Mouse (Mus musculus): ENCODE data around the gene Nbeal1. TPM values are rescaled to one million over a fixed set of nuclear protein-coding genes. Genes with fewer than 3 reads are reported as not detected.
"Not testable (repeated sequence)": the region's sequence is repeated elsewhere in the genome, so short reads cannot be mapped to it uniquely, and the experiment has no call there.

The Nbeal1 gene
- total RNA-seq (2022) = 10 to 100 TPM; 24.7 to 29.0 (median 27.4) TPM

DNA sequence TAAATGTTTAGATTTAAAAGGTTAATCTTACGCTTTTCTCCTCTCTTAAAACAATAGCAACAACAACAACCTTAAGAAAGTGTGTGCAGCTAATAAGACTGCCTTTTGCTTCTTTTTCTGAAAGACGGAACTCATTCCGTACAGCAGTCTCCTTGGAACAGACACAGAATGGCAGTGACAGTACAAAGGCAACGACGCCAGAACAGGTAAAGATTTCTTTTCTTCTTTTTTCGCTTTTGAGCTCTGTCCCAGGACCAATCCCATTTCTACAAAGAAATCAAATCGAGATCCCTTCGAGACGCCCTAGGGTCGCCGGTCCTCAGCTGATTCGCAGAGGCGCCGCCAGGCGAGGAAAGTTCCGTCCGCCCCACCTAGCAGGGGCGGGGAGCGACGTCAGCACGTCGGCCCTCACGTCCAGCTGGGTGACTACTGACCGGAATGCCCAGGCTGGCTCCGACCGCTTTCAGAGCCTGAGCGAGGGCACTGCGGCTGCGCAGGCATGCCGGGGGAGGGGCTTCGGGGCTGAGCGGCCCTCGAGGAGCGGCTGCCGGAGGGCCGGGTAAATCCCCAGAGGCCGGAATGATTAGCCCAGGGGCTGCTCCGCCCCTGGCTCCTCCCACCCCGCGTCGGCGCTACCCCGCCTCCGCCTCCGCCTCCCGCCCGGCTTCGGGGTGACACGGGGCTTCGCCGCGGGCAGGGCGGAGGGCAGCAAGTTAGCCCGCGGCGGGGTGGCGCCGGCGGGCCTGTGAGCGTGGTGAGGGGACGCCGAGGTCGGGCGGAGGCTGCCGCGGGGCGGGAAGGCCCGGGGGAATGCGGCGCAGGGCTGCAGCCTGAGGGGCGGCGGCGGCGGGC is at the start of gene Nbeal1:
Nbeal1 (plus strand) TSS at position 668 of the 852 bp plus-strand sequence.
- peak; percentile 97 to 99 for DNase-seq (ENCODE audit: low spot score in 2 of 2)

DNA sequence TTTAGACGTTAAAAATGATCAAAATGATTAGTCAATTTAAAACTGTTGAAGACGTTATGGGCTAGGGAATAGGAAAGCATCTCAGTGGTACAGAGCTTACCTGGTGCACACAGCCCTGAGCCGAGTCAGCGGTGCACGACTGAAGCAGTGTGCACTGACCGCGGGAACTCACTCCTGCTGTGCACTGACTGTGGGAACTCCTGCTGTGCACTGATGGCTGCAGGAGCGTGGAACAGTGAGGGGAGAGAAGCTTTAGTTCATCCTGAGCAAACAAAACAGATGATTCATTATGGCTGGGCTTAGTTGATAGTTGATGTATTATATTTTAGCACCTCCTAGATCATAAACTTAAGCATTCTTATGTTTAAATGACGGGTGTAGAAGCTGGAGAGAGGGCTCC is 43.1 kb upstream of the Nbeal1 start:
- DNase-seq (ENCODE audit: low spot score in 2 of 2) = no peak

DNA sequence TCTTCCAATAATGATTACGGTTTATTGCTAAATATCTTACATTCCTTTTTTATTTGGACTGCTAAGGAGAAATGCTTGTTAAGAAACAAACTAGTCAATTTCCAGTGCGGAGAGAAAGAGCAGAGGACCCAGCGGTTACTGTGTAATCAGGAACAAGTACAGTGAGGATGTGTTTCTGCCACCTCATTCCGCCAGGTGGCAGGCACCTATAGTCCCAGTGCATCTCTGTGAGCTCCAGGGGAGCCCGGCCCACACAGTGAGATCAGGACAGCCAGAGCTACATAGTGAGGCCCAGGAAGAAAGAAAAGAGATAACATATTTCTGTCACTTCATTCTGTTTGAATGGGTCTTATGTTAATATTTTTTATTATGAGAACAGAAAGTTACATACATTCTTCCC is 27.7 kb upstream of the Nbeal1 start:
- no peak for DNase-seq (ENCODE audit: low spot score in 2 of 2)

GRCm38 (mm10) chr1:60156651-60157050 is 23.7 kb upstream of the Nbeal1 start:
- no peak for DNase-seq (ENCODE audit: low spot score in 2 of 2)

DNA sequence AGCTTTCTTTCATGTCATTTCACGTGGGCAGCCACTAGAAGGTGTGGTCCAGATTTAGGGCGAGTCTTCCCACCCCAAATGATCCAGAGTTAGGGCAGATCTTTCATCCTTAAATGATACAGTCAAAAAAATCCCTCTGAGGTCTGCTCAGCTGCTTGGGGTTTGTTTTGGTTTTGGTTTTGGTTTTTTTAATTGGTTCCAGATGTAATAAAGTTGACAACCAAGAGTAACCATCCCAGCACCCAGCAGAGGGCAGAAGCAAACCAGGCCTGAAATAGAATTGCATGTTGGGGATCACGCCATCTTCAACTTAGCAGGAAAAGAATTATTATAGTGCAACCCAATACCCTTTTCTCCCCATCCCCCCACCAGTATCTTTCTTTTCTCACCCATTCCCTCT is 22.0 kb upstream of the Nbeal1 start:
- peak; percentile 42 to 43 for DNase-seq (ENCODE audit: low spot score in 2 of 2)

DNA sequence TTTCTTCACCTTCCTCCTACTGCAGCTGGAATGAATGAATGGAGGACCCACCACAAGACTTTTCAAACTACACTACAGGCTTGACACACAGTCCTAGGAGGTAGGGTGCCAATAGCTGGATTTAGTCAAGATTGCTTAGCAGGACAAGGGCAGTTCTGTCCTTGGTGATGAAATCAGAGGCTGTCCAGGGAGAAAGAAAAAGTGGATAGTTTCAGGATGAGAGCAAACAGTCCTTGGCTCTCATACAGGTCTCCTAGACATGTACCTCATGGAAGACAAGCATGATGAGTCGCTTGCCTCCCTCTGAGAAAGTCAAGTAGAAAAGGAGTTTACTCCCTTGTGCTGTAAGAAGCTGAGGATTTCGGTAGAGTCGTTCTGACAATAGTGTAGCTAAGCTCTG is 16.7 kb upstream of the Nbeal1 start:
- DNase-seq (ENCODE audit: low spot score in 2 of 2) = no peak

DNA sequence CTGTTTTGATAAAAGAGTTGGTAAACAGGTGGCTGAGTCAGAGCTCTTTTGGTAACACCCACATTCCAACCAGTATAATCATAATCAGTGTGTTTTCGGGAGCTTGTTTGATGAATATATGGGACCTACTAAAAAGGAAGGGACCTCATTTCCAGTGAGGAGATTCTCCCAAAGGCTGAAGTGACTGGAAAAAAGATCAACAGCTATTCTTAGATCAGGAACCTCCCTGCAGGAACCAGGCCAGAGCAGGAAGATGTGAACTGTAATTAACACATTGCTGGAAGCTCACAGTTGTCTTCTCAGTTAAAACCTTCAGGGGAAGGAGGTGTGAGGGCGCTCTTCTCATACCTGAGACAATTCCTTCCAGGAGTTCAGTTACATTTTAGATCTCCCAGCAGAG is 10.8 kb upstream of the Nbeal1 start:
- peak in 1 of 2 experiments; percentile 9 for DNase-seq (ENCODE audit: low spot score in 2 of 2)

- DNase-seq (ENCODE audit: low spot score in 2 of 2) = no peak
These were observed 10.1 kb upstream of the Nbeal1 start for GRCm38 (mm10) chr1:60170251-60170650.

GRCm38 (mm10) chr1:60173119-60173518 is 7.3 kb upstream of the Nbeal1 start:
- DNase-seq (ENCODE audit: low spot score in 2 of 2) = no peak

DNA sequence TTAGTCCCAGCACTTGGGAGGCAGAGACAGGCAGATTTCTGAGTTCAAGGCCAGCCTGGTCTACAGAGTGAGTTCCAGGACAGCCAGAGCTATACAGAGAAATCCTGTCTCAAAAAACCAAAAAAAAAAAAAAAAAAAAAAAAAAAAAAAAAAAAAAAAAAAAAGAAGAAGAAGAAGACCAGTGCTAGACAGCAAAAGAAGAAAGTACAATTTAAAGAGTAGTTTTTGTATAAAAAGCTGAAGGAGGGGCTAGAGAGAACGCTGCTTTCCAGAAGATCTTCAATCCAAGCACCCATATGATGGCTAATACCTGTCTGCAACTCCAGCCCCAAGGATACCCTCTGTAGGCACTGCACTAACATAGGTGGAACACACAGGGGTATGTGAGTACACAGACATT is 2.6 kb upstream of the Nbeal1 start:
- DNase-seq (ENCODE audit: low spot score in 2 of 2) = not testable (repeated sequence)

- no peak for DNase-seq (ENCODE audit: low spot score in 2 of 2)
These were observed 1.0 kb upstream of the Nbeal1 start for GRCm38 (mm10) chr1:60179376-60179775.

GRCm38 (mm10) chr1:60180784-60181221 is 404 bp downstream of the Nbeal1 start:
- no peak for DNase-seq (ENCODE audit: low spot score in 2 of 2)

DNA sequence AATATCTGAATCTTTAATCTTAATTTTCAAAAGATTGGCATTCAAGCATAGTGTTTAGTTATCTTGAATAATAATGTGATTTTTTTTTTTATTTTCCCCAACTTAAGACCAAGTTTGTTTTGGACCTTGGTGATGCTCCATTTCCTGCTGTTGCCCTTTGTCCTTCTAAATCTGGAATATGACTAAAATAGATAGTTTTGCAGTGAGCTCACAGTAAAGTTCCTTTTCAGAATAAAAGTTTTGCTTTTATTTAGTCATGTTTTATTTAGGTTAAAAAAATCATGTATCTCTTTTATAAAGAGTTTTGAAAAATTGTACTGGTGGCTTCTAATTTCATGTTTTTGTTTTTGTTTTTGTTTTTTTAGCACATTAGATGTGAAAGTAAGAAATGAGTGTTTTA is 8.1 kb downstream of the Nbeal1 start:
- no peak for DNase-seq (ENCODE audit: low spot score in 2 of 2)

DNA sequence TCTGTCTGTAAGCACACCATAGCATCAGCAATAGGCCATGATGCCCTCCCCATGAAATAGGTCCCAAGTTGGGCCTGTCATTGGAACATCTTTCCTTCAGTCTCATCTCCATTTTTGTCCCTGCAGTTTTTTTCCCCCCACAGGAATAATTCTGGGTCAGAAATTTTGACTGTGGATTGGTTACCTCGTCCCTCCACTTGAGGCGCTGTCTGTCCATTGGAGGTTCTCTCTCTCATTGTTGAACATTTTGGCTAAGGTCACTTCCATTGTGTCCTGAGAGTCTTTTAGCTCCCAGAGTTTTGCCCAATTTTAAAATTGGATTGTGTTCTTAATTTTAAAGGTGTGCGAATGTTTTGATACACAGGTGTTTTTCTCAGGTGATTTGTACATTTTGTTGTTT is 16.4 kb downstream of the Nbeal1 start:
- DNase-seq (ENCODE audit: low spot score in 2 of 2) = no peak

- DNase-seq (ENCODE audit: low spot score in 2 of 2) = no peak
These were observed 18.6 kb downstream of the Nbeal1 start for GRCm38 (mm10) chr1:60199006-60199405.

DNA sequence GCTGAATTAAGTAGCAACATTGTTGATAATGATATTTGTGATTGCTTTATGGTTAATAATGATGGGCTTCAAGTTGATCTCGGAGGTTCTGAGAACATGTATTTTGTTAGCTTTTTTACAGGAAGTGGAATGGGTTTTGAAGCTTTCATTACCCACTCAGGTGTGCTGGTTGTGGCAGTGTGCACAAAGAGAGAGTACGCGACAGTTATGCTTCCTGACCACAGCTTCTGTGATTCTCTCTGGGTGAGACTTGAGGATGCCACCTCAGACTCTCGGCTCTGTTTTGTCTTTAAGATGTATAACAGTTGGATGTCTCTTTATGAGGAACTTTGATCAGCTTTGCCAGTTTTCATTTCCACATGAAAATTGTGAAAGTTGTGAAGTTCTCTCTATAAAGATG is 55.9 kb downstream of the Nbeal1 start:
- DNase-seq (ENCODE audit: low spot score in 2 of 2) = no peak

GRCm38 (mm10) chr1:60240430-60240829 is 60.0 kb downstream of the Nbeal1 start:
- DNase-seq (ENCODE audit: low spot score in 2 of 2) = no peak

DNA sequence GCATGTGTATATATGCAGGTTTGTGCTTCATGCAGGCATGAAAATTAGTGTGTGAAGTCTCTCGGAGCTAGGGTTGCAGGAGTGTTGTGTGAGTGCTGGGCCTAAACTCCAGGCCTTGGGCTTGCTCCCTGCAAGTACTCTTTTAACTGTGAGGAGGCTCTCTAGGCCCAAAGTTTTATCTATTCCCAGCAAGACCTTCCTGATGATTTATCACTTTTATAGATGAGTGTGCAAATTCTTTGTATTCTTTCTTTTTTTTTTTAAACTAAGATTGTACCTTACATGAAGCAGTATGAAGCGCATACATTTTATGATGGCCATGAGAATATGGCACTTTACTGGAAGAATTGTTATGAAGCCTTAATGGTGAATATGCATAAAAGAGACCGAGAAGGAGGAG is 87.7 kb downstream of the Nbeal1 start:
- DNase-seq (ENCODE audit: low spot score in 2 of 2) = no peak

DNA sequence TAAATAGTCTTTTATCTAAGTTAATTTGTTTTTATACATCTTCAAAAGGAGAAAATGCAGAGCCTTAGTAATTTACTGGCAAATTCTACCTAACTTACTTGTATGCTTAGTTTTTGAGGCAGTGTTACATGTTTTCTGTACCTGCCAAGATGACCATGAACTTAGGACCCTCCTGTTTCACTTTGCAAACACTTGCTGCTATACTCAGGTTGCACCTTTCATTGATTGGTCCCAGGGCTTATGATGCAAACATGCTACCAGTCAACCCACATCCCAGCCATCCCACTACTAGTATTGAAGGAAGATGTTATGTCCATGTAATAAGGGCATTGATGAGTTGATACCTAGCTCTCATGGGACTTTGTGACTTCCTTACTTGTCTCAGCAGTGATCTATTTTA is 88.9 kb downstream of the Nbeal1 start:
- no peak for DNase-seq (ENCODE audit: low spot score in 2 of 2)

GRCm38 (mm10) chr1:60272471-60272870 is 92.1 kb downstream of the Nbeal1 start:
- no peak for DNase-seq (ENCODE audit: low spot score in 2 of 2)

DNA sequence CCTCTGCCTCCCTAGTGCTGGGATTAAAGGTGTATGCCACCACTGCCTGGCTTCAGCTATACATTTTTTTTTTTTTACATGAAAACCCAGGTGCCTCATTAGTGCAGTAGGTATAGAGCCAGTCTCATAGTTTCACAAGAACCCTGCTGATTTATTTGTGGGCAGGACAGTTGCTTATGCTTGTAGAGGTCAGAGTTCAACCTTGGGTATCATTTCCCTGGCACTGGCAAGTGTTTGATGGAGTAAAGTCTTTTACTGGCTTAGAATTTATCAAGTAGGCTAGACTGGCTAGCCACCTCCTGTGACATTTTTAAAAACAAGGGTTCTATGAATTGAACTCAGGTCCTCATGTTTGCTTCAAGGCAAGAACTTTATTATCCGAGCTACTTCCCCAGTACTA is 113.5 kb downstream of the Nbeal1 start:
- DNase-seq (ENCODE audit: low spot score in 2 of 2) = no peak

DNA sequence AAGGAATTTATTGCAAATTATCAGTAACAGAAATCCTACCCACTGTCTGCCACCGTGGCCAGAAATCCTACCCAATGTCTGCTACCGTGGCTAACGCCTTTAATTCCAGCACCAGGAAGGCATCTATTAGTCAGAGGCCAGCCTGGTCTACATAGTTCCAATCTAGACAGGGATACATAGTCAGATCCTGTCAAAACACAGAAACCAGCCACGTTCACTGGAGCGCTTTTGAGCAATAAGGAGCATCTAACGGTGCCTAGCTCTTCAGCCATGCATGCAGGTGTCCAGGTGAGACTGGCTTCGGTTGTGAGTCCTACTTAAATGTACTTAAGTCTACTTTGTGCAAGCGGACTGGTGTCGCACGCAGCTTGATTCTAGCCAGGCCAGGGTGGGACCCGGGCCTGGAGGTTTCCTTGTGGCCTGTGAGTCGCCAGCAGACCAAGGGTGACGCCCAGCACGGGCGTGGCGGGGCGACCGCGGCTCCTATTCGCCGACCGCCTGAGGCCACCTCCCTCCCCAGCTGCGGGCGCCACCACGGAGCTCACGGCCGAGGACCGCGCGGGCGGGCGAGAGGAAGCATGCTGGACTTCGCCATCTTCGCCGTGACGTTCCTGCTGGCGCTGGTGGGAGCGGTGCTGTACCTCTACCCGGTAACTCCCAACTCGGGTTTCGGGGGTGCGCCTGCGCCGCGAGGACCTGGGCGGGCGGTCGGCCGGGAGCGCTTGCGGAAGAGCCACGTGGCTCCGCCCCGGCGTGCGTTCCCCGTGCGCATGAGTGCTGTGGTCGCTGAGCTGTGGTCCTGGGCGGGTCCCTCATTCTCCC is 162.6 kb downstream of the Nbeal1 start, which contains the start of gene Cyp20a1:
Cyp20a1 (plus strand) TSS at position 516 of the 822 bp plus-strand sequence.
- DNase-seq (ENCODE audit: low spot score in 2 of 2) = peak; percentile 87 to 90
